Mouse (Mus musculus) kidney, embryonic 14.5 days (tissue): Measurements from ENCODE around the gene Prmt7. TPM values are rescaled to one million over a fixed set of nuclear protein-coding genes. Genes with fewer than 3 reads are reported as not detected.

ENCODE experiments used
- ATAC-seq: fragments of 200-750 bp; cut with Nextera tagmentation; 2 replicates; pipeline ENCODE4 v1.8.0; 2017; ENCODE audit warnings: moderate number of reproducible peaks, mild to moderate bottlenecking, moderate TSS enrichment, moderate library complexity; ENCODE audit not compliant: low FRiP score, low TSS enrichment
- H3K27ac ChIP-seq: fragments of 300-500 bp; sonication (generic); 2 replicates; pipeline ENCODE4 v1.5.1; 2014; ENCODE audit warnings: low read depth, mild to moderate bottlenecking, low read length, moderate library complexity, mixed read lengths
- H3K27me3 ChIP-seq: fragments of 300-500 bp; sonication (generic); 2 replicates; pipeline ENCODE4 v1.6.1; 2014; ENCODE audit warnings: mild to moderate bottlenecking, low read length; ENCODE audit not compliant: control insufficient read depth, insufficient read depth
- H3K36me3 ChIP-seq: fragments of 300-500 bp; sonication (generic); 2 replicates; pipeline ENCODE4 v1.6.1; 2014; ENCODE audit warnings: low read length, mixed read lengths; ENCODE audit not compliant: control insufficient read depth, insufficient read depth
- H3K4me1 ChIP-seq: fragments of 300-500 bp; sonication (generic); 2 replicates; pipeline ENCODE4 v1.6.1; 2014; ENCODE audit warnings: low read length, mixed read lengths; ENCODE audit not compliant: control insufficient read depth, insufficient read depth
- H3K4me2 ChIP-seq: fragments of 300-500 bp; sonication (generic); replicated peaks from 2 replicates; pipeline ENCODE4 v1.6.1; 2014; ENCODE audit warnings: low read depth, mild to moderate bottlenecking, low read length
- H3K4me3 ChIP-seq: fragments of 300-500 bp; sonication (generic); 2 replicates; pipeline ENCODE4 v1.5.1; 2014; ENCODE audit warnings: mild to moderate bottlenecking, low read length
- H3K9ac ChIP-seq: fragments of 300-500 bp; sonication (generic); 2 replicates; pipeline ENCODE4 v1.6.1; 2014; ENCODE audit warnings: low read depth, mild to moderate bottlenecking, low read length, moderate library complexity
- H3K9me3 ChIP-seq: fragments of 300-500 bp; sonication (generic); 2 replicates; pipeline ENCODE4 v1.6.1; 2016; ENCODE audit warnings: low read length; ENCODE audit not compliant: control insufficient read depth
- WGBS: fragments of 180-500 bp; shearing (Covaris S2); extraction: QIAGEN DNeasy Blood & Tissue Kit; methylation state at CpG from one replicate; pipeline ENCODE4 v1.1.7; 2014; 5-methylcytosine and 5-hydroxymethylcytosine counted together
- polyA plus RNA-seq: library from polyadenylated mRNA; unstranded; fragments of >200 nt; fragmentation: Nextera tagmentation; extraction: Ambion mirVana; gene quantifications from 2 replicates; pipeline ENCODE4 v1.2.1, GENCODE M21; 2014

Gene Prmt7
- polyA plus RNA-seq, 1 experiment from 2014 or later, result 59.1 TPM

DNA sequence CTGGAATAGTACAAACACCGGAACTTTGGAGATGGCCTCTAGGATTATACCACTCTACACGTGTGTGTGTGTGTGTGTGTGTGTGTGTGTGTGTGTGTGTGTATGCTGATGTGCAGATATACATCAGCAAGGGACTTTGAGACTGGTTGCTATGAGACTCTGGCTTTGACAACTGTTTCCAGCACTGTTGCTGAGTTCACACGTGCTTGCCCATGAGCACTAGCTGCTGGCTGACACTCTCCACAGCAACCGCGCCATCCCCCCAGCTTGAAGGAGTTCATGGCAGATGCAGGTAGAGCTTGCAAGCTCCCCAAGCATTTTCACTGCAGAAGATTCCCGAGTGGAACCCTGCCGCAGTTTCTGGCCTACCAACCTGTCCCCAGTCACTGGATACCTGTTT, 78.7 kb downstream of the Prmt7 start:
- WGBS, result 57% methylated on average over 7 of the region's 7 CpGs
- Histone ChIP-seq H3K4me3 (no peak overlapping the region), H3K9ac (no peak overlapping the region), H3K27me3 (no peaks in the 10 kb centered on the region), H3K36me3 (no peaks in the 10 kb centered on the region), H3K9me3 (no peaks in the 10 kb centered on the region), H3K4me2 (no peak overlapping the region), H3K27ac (no peak overlapping the region), H3K4me1 (no peaks in the 10 kb centered on the region)
- ATAC-seq, result no peak

- ATAC-seq, result no peak
- no peak overlapping the region for H3K4me3 ChIP-seq
- H3K4me2 ChIP-seq, result no peak overlapping the region
- no peaks in the 10 kb centered on the region for H3K9me3 ChIP-seq
- 73% methylated on average over 20 of the region's 20 CpGs for WGBS
- H3K9ac ChIP-seq, result no peak overlapping the region
- no peak overlapping the region for H3K27ac ChIP-seq
- H3K36me3 ChIP-seq, result no peaks in the 10 kb centered on the region
- H3K4me1 ChIP-seq, result no peaks in the 10 kb centered on the region
- no peaks in the 10 kb centered on the region for H3K27me3 ChIP-seq
Measured at GRCm38 (mm10) chr8:106292484-106293396, 82.0 kb downstream of the Prmt7 start.

DNA sequence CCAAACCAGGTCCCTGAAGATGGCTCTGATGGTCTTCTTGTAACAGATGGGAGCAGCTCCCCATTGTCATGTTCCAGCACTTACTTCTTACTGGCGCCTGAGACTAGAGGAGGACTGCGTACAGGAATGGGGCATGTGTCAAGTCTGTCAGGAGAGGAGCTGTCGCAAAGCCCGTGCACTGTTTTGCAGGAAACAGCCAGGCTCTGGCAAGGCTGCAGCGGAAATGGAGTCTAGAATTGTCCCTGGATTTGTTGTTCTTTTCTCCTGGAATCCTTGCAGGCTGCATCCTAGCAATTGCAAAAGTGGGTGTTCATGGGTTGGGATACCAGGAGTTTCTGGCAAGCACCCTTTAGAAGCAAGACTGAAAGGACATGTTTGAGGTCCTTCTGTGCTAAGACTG, 87.5 kb downstream of the Prmt7 start:
- ATAC-seq, result no peak
- H3K9ac ChIP-seq, result no peak overlapping the region
- H3K27ac ChIP-seq, result no peak overlapping the region
- no peaks in the 10 kb centered on the region for H3K27me3 ChIP-seq
- H3K4me2 ChIP-seq, result no peak overlapping the region
- H3K36me3 ChIP-seq, result no peaks in the 10 kb centered on the region
- H3K9me3 ChIP-seq, result no peaks in the 10 kb centered on the region
- no peak overlapping the region for H3K4me3 ChIP-seq
- H3K4me1 ChIP-seq, result no peaks in the 10 kb centered on the region
- WGBS, result 52% methylated on average over 5 of the region's 5 CpGs

DNA sequence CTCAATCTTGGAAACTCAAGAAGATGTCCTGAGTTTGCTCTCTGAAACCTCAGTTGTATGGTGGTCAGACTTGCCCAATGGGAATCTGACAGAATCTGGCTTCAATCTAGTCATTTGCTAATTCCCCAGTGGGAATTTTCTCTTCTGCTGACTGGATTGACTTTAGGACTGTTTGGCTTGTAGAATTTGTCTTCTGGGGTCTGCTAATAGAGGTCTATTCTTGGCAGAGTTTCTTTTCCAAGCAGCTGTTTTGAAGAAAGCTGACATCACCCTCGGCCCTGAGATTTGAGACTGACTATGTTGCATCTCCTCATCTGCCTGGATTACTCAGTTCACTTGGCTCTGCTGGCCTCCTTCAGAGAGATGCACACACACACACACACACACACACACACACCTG, 88.1 kb downstream of the Prmt7 start:
- Histone ChIP-seq H3K4me3 (no peak overlapping the region), H3K9ac (no peak overlapping the region), H3K4me1 (no peaks in the 10 kb centered on the region), H3K36me3 (no peaks in the 10 kb centered on the region), H3K4me2 (no peak overlapping the region), H3K9me3 (no peaks in the 10 kb centered on the region), H3K27ac (no peak overlapping the region), H3K27me3 (no peaks in the 10 kb centered on the region)
- WGBS, result 79% methylated on average over 1 of the region's 1 CpGs
- ATAC-seq, result no peak

DNA sequence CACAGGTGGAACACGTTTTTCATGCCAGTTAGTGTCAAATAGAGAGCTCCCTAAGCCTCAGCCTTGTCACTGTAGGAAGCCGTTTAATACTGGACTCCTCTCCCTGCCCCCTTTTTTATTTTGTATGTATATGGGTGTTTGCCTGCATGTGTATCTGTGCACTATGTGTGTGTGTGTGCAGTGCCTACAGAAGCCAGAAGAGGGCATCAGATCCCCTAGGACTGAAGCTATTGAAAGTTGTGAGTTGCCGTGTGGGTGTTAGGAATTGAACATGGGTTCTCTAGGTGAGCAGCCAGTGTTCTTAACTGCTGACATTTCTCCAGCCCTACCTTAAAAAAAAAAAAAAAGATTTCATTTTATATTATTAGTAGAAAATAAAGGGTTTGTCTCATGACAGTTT, 89.0 kb downstream of the Prmt7 start:
- Histone ChIP-seq H3K4me3 (no peak overlapping the region), H3K9ac (no peak overlapping the region), H3K27me3 (no peaks in the 10 kb centered on the region), H3K4me2 (no peak overlapping the region), H3K4me1 (no peaks in the 10 kb centered on the region), H3K9me3 (no peaks in the 10 kb centered on the region), H3K36me3 (no peaks in the 10 kb centered on the region), H3K27ac (no peak overlapping the region)
- ATAC-seq, result no peak
- 78% methylated on average over 3 of the region's 3 CpGs for WGBS

- no peaks in the 10 kb centered on the region for H3K9me3 ChIP-seq
- H3K9ac ChIP-seq, result no peak overlapping the region
- no peak overlapping the region for H3K4me2 ChIP-seq
- ATAC-seq, result no peak
- no peak overlapping the region for H3K4me3 ChIP-seq
- H3K27me3 ChIP-seq, result no peaks in the 10 kb centered on the region
- H3K36me3 ChIP-seq, result no peaks in the 10 kb centered on the region
- WGBS, result 79% methylated on average over 9 of the region's 9 CpGs
- no peak overlapping the region for H3K27ac ChIP-seq
- no peaks in the 10 kb centered on the region for H3K4me1 ChIP-seq
Measured at GRCm38 (mm10) chr8:106300739-106301715, 90.3 kb downstream of the Prmt7 start.

Other genes starting within 250 kb of the Prmt7 start
- 16.8 and 21.8 TPM in 2 replicates for gene Slc12a4, start 244.8 kb upstream of the Prmt7 start, polyA plus RNA-seq
- gene Dpep3, start 231.5 kb upstream of the Prmt7 start, polyA plus RNA-seq, result not detected in 2 replicates
- gene Dus2, start 219.6 kb upstream of the Prmt7 start, polyA plus RNA-seq, result 18.3 and 19.9 TPM in 2 replicates
- 0.22 TPM in 1 of 2 replicates, not detected in the other for gene Dpep2nb, start 205.0 kb upstream of the Prmt7 start, polyA plus RNA-seq
- 13.4 and 19.8 TPM in 2 replicates for gene Ddx28, start 199.1 kb upstream of the Prmt7 start, polyA plus RNA-seq
- 8.9 and 10.3 TPM in 2 replicates for gene Nfatc3, start 152.1 kb upstream of the Prmt7 start, polyA plus RNA-seq
- gene Esrp2, start 74.0 kb upstream of the Prmt7 start, polyA plus RNA-seq, result 5.6 and 9.1 TPM in 2 replicates
- gene Pla2g15, start 60.5 kb upstream of the Prmt7 start, polyA plus RNA-seq, result 2.7 and 6.6 TPM in 2 replicates
- gene Slc7a6, start 42.1 kb upstream of the Prmt7 start, polyA plus RNA-seq, result 87.4 and 90.3 TPM in 2 replicates
- gene Slc7a6os, start within 50 bp of the Prmt7 start, polyA plus RNA-seq, result 40.8 and 44.7 TPM in 2 replicates
- gene Smpd3, start 127.1 kb downstream of the Prmt7 start, polyA plus RNA-seq, result 0.12 and 0.19 TPM in 2 replicates
- 15.9 and 19.5 TPM in 2 replicates for gene Zfp90, start 204.4 kb downstream of the Prmt7 start, polyA plus RNA-seq